Mouse (Mus musculus) lung, postnatal 14 days (tissue): ENCODE data around the gene Cdc26.

Experiments used
- DNase-seq: peaks from one replicate; pipeline ENCODE4 v3.0.0; 2021

Gene Cdc26

DNA sequence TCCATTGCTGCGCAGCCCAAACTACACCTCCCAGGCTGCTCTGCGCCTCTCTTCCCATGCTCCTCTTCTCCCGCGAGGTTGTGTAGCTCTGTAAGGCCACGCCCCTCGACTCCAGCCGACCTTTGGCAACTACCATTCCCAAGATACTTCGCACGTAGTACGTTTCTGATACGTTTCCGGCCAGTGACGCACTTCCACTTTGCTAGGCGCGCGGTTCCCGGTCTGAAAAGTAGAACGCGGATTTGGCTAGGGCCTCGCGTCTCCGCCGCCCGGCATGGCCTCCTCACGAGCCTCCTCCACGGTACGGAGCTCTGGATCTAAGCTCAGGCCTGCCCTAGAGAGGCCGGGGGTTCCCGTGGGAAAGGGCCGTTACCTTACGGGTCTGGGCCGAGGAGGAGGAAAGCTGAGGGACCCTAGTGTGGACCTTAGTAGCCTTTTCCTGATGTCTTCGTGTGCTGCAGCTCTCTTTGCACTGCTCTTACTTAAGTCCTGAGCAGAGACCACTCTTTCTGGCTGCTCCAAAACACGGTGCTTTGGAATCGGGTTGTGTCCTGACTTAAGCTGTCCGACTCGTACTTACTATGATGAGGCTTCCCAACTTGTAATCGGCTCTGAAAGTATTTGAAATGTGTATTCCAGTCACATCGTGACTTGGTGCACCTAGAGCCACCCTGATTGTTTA lies at the start of gene Cdc26, which contains the start of gene Prpf4:
Cdc26 (minus strand) TSS at position 42 of the 682 bp plus-strand sequence.
Prpf4 (plus strand) TSS at position 197 of the 682 bp plus-strand sequence.
- peak; percentile 98 for DNase-seq

- peak; percentile 58 for DNase-seq
Observed at GRCm38 (mm10) chr4:62454995-62455394, 46.6 kb upstream of the Cdc26 start.

DNA sequence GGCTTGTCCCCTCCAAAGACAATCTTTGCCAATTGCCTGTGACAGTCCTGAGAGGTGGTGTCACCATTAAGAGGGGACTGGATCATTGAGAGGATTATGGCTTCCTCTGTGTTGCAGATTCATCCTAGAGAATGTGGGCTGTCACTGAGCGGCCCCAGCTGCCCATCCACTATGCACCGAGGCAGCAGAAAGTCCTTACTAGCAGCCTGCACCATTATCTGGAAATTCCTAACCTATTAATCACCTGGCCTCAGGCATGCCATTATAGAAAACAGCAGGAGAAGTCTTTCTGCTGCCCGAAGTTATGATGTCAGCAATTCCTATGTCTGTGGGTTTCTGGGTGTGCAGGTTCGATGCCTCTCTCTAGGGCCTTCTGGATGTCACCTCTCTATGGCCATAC lies 32.5 kb upstream of the Cdc26 start:
- no peak for DNase-seq

DNA sequence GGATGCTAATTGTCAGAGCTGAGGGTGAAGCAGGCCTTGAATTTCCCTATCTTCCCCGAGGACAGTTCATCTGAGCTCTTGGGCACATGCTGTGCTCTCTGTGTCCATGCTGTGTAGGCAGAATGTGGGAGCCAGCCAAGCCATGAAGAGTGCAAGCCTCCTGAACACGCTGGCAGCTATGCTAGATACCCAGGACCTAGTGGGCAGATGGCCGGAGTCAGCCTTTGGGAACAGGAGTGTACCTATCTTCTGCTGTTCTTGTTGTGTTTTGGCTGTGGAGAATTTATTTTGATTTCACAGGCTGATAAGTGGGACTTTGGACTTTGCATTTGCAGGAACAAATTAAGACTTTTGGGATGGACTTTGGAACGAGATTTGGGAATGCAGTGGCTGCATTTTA lies 32.1 kb upstream of the Cdc26 start:
- no peak for DNase-seq

DNA sequence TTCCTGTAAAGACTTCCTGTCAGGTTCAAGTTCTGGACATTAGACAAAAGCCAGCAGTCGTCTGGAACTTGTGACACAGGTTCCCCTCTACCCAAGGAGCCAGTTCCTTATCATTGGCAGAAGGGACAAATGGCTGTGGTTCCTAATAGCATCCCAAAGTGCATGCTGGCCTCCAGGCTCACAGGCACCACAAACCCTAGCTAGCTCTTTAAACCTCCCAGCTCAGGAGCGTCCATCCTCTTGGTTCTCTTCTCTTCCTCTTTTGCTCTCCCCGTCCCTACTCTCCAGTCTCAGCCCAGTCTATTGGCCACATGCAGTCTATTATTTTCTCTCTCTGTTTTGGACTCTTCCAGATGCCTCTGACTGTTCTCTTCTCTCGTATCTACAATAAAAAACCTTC lies 31.4 kb upstream of the Cdc26 start:
- no peak for DNase-seq

DNA sequence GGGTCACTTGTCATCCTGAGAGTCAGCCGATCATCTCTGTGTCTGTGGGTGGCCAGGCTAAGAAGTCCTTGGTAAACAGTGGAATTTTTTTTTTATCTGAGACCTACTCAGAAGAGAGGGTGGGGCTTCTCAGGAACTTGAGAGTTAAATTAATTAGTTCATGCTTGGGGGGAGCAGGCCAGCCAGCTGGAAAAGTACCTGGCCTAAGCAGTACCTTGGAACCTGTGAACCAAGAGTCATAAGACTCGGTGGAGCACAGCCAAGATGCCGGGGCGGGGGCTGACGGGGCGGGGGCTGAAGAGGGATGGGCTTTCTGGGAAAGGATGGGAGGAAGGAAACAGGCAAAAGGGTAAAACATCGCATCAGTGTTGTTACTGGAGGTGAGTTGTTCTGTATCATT lies 29.4 kb upstream of the Cdc26 start:
- DNase-seq = no peak

DNA sequence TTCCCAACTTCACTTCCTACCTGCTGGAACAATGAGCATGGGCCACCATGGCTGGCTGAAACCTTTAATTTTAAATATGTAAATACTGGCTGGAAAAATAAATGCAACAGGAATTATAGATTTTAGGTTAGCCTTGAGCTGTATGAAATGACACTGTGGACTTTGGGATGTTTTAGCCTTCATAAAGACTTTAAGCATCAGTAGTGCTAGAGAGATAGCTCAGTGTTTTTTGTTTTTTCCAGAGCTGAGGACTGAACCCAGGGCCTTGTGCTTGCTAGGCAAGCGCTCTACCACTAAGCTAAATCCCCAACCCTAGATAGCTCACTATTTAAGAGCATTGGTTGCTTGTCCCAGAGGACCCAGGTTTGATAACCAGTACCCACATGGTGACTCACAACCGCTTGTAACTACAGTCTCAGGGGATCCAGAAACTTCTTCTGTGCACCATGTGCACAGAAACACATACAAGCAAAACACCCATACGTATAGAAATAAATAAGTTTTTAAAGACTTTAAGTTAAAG lies 28.9 kb upstream of the Cdc26 start:
- DNase-seq = no peak

DNA sequence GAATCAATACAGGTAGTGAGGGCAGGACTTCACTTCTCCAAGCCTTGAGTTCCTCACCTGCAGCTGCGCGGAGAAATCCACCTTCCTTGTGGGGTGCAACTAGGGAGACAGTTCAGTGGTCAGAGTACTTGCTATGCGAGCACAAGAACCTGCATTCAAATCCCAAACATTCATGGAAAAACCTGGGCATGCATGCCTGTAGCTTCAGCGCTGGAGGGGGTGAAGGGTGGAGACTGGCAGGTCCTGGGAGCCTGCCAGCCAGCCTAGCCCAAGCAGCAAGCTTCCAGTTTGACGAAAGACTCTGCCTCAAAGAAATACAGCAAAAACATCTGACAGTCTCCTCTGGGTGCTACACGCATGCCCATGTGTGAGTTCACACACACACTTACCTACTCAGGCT lies 26.6 kb upstream of the Cdc26 start, which contains the start of gene Rnf183:
Rnf183 (minus strand) TSS at position 172 of the 400 bp plus-strand sequence.
- no peak for DNase-seq

- no peak for DNase-seq
Observed at GRCm38 (mm10) chr4:62433939-62434870, 25.8 kb upstream of the Cdc26 start.

GRCm38 (mm10) chr4:62431522-62431921 lies 23.1 kb upstream of the Cdc26 start:
- DNase-seq = no peak

DNA sequence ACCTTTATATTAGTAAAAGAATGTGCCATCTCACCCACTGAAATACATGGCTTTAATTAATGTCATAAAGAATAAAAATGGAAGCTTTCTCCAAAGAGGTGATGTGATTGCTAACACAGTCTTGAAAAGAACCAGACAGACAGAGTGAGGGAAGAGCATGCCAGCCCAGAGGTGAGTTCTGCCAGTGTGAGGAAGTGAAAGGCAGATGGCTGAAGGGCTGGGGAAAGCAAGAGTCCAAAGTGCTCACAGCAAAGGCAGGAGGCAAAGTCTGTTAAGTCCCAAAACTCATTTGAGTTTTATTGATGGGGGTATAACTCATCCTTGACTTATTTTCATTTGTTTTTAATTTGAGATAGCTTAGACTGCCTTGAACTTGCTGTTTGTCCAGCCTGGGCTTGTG lies 22.2 kb upstream of the Cdc26 start:
- DNase-seq = no peak

DNA sequence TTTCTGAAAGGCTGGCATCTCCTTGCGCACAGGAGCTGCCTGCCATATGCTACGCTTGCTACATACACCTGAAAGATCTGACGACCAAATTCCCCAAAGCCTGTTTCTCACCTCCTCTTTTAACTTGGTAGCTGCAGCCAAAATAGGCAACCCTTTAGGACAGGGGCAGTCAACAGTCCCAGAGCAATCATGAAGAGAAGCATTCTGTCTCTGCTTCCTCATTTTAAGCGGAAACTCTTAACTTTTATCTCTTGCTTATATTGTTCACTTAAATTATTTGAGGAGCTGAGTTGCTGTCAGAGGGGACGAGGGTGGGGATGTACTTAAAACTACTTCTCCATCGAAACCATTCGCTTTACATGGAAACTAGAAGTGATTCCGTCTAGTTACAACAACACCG lies 21.2 kb upstream of the Cdc26 start:
- DNase-seq = no peak

DNA sequence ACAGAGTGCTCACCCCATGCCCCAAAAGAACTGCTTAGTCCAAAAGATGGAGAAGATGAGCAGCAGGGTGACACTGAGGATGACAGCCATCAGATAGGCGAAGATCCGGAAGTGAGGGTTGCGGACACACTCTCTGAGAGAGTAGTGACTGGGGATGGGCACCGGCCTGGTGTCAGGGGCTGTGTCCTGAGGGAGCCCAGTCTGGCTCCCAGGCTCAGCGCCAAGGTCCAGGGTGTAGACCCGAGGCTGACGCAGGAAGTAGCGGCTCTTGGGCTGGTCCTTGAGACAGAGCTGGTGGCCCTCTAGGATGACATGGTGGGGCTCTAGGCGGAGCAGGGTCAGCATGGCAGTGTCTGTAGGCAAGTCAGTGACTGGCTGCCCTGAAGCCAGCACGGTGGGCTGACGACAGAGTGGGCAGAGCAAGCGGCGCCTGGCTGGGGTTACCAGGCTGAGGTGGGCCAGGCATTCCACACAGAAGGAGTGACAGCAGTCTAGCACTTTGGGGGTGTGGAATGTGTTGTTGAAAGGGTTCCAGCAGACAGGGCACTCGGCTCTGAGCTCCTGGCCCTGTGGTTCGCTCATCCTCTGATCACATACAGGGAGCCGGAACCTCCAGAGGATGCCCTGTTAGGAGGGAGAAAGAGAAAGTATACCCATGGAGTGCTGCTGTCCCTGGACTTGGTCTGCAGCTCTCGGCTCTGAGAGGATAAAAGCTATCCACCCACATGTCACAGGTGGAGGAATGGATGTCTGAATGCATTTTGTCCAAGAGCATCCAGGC lies 19.7 kb upstream of the Cdc26 start:
- peak; percentile 18 for DNase-seq

- no peak for DNase-seq
Observed at GRCm38 (mm10) chr4:62425891-62426290, 17.4 kb upstream of the Cdc26 start.

DNA sequence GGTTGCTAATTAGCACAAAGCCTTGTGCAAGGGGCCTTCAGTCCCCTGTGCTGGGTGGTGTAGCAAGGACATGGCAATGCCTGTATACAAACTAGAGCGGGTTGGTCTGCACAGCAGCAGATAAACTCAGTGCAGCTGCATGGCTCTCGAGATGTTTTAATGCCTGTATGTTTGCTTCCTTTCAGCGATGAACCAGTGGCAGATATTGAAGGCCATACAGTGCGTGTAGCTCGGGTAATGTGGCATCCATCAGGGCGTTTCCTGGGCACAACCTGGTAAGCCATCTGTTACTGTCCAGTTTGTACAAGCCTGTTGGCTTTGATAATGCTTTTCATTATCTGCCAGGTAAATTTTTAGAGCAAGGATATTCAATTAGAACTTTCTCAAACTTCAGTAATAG lies 10.6 kb upstream of the Cdc26 start:
- DNase-seq = no peak

- DNase-seq = no peak
Observed at GRCm38 (mm10) chr4:62418448-62418847, 10.0 kb upstream of the Cdc26 start.

DNA sequence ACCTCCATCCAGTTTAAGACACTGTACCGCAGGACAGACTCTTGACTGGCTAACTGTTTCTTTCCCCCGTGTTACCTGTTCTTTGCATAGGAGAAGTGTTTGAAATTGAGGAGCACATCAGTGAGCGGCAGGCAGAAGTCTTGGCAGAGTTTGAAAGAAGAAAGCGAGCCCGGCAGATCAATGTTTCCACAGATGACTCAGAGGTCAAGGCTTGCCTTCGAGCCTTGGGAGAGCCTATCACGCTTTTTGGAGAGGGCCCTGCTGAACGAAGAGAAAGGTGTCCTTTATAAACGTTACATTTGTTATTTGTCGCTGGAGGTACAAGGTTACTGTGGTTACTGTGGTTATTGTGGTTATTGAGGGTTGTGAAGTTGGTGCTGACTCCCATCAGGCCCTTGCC lies 3.2 kb upstream of the Cdc26 start:
- no peak for DNase-seq

DNA sequence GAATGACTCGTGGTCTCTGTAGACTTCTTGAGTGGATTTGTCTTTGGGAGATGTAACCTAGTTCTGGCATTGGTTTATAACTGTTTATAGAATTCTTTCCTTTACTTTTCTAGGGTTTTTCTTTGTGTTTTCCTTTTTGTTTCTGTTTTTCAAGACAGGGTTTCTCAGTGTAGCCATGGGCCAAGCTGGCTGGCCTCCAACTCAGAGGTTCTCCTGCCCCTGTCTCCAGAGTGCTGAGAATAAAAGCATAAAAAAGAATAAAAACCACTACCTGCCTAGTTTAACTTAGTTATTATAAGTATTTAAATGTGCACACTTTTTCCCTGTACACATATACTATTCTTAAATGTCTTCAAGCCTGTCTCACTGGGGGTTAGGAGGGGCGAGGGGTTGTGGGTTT lies 1.9 kb upstream of the Cdc26 start:
- no peak for DNase-seq

- no peak for DNase-seq
Observed at GRCm38 (mm10) chr4:62409615-62410014, 1.2 kb upstream of the Cdc26 start.

DNA sequence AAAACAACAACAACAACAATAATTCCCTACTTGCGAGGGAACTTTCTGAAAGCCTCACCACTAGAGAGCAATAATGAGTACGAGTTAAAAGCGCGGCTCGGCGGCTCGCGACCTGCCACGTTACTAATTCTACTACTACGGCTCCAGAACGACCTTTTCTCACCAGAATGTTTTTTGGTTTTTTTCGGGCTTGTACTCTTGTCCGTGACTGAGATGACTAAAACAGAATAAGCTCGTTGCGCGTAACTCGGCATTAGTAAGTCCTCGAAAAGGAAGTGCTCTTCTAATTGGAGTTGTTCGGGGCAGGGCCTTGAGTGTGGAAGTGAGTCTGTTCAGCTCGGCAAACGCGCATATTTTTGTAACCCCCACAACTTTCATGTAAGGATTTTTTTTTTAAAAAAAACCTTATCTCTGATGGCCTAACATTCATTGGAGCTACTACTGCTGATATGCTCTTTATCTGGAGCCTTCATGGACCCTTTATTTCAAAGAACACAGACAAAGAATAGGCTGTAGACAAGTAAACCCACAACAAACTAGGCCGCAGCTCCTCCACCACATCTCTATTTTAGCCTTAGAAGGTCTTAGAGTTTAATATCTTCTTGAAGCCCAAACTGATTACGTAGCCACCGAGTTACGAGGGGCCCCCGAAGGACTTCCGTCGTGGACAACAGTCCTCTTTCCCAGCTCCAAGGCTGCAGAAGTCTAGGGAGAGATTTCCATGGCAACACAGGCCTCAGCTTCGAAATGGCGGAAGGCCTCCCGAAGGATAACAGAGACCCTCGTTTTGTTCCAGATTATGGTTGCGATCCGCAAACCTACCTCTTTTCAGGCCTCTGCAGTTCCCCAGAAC lies 486 bp downstream of the Cdc26 start:
- peak; percentile 64 for DNase-seq

DNA sequence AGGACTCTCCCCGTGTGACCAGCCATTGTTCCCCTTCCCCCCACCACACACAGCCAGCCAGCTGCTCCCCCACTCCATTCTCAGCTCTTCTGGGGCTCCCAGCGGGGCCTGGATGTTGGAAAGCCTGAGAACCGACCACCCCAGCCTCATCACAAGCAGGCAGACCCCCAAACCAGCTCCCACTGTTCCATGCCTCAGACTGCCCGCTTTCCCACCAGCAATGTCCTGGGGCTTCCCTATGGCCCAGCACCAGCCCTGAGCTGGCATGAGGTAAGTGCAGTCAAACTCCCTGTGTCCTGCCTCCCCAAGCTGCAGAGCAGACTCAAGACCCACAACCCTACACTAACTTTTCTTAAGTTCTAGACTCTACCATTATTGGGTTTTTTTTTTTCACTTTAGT lies 2.3 kb downstream of the Cdc26 start:
- DNase-seq = no peak

DNA sequence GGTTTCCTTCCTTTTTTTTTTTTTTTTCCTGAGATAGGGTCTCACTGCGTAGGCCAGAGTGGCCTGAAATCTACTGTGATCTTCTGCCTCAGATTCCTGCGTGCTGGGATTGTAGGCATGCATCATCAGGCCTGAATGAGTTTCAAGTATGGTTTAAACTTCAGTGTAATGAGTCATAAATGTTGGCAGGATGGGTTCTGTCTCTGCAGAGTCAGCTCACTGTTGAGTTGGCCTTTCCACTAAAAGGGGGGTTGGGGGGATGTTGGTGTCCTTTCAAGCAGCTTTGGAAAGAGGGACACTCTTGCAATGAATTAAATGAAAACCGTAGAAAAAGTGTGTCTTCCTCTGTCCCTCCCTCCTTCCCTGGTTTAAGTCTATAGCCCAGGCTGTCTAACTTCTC lies 9.5 kb downstream of the Cdc26 start:
- no peak for DNase-seq
